Mouse (Mus musculus): ENCODE measurements around the gene Slc35b2.
A peak's percentile ranks its signal among the peaks of the same experiment; 100 is the strongest.

The Slc35b2 gene

DNA sequence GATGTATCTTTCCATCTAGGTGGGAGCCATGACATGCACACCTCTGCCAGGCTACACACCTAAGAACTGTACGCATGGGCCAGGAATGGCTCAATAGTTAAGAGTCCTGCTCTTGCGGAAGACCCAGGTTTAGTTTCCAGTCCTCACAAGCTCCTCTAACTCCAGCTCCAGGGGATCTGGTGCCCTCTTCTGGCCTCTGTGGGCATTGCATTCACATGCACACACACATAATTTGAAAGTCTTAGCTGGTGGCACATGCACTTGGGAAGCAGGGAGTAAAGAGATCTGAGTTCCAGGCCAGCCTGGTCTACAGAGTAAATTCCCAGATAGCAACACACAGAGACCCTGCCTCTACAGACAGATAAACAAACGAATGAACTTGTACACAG is 22.8 kb downstream of the Slc35b2 start:
- peak in 1 of 2 experiments; percentile 50 for DNase-seq

DNA sequence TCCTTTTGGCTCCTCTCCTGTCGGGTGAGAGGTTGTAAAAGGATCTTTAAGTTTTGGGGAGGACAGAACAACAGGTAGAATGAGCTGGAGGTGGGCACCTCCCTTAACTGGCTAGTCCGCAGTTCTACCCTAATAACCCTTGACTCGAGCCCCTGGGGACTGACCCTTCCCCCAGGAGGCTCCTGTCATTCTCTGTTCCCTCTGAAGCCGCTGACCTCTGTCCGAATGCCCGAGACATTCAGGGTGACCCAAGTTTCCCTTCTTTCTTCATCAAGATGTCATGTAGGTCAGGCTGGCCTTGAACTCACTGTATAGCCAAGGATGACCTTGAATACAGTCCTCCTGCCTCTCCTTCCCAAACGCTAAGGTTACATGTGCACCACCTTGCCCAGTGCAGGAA is 24.7 kb downstream of the Slc35b2 start:
- no peak for DNase-seq

DNA sequence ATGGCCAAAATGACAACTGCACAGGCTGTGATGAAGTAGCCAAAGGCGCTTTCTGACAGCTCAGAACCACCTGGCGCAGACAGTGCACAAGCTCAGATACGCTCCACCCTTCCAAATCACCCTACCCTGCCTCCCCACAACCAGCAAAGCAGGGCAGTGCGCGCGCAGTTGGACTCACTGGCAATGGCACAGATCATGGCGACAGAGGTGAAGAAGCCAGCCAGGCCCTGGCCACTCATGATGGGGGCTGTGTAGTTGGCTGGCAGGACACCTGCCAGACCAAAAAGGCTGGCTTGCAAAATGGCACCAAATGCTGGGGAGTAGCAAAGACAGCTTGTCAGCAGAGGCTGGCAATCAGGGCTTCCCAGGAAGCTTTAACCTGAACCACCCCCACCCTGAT is 25.6 kb downstream of the Slc35b2 start:
- DNase-seq, result no peak

DNA sequence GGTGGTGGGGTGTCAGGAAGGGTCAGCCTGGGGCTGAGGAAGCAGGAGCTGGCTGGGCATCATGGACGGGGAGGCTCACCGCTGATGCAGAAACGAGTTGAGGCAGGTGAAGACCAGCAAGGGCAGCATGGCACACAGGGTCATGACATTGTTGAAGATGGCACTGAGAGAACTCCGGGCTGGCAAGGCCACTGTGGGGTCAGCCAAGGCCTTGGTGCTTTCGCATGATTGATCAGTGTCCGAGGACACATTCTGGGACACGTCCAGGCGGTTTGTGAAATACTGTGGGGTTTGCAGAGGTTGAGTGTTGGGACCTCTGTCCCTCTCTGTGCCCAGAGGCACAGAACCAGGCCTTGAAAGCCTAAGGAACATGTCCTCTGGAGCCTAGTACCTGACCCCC is 26.2 kb downstream of the Slc35b2 start:
- DNase-seq, result peak in 1 of 2 experiments; percentile 13

DNA sequence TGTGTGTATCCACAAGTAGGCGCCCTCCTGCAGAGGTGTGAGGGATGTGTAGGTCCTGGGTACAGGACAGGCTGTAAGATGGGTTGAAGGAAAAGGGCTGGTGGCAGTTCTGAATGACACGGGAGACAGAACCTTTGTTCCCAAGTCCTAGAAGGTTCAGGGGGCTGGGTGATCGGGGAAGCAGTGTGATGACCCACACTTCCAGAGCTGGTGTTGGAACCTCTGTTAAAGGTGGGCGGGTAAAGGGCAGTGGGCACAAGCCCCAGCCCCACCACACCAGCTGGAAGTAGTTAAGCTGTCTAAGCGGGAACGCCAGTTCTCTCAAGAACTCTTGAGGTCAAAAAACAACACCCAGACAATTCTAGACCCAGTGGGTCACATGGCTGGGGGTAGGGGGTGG is 26.7 kb downstream of the Slc35b2 start:
- DNase-seq, result peak in 1 of 2 experiments; percentile 14

DNA sequence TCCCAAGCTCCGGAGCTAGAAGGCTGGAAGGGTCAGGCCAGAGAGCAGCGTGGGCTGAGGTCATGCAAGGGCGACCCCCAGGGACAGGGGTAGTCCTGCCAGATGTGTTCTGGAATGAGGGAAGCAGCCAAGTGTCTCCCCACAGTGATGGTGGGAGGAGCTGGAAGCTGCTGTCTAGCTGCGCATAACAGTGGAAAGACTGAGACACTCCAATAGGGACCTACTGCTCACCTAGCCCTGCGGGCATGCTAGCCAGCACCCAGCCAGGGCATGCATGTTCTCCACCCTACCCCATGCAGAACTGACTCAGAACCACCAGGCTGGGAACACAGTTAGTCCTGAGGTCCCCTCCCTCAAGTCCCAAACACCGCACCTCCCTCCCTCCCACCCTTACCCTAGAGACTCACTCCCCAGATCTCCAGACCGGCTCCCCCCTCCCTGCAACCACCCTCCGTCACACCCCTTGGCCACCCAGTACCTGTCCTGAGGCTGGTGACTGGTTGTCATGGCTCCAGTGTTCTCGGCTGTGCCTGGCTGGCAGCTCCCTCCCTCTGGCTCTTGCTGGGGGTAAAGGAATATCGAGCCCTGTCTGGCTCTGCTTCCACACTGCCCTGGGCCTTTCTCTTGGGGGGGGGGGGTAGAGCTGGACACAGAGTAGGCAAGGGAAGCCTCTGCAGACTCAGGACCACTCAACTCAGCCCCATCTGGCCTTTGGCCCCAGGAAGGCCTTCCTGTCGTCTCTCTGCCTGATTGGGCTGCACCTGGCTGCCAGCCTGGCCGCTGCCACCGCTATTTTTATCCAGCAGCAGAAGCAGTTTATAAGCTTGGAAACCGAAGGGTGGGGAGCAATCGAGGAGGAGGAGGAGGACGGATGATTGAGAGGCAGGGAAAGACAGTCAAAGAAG is 28.3 kb downstream of the Slc35b2 start:
- DNase-seq, result peak; percentile 53 to 58

DNA sequence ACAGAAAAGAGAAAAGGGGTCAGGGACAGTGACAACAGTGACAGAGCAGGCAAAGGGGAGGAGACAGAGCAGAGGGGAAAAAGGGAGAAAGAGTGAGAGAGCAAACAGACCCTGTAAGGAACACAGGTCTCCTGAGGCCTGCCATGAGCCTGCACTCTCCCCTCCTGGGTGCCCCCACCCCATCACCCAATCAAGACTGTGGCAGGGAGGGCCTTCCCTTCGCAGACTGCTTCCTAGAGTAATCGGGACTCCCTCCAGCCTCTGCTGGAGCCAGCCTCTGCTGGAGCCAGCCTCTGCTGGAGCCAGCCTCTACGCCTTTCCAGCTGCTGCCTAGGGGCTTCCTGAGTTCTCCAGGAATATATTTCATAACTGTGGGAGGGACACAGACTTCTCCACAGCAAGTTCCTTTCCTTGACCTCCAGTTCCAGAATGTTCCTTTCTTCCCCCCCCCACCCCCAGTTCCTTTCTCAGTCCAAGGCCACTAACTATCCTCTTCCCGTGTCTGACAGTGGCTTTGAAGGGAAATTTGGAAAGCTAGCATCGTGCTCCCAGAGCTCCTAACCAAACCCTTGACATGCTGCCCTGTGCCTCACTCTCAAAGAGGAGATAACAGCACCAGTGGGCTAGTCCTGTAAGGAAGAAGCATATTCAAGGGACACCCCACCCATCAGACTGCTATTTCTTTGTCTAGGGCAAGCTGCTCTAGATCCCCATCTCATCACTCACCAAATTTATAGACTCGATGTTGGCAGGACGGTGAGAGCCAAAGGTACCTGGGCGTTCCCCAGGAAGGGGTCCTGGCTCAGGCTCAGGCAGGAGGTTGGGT is 29.1 kb downstream of the Slc35b2 start:
- DNase-seq, result peak; percentile 63 to 75

DNA sequence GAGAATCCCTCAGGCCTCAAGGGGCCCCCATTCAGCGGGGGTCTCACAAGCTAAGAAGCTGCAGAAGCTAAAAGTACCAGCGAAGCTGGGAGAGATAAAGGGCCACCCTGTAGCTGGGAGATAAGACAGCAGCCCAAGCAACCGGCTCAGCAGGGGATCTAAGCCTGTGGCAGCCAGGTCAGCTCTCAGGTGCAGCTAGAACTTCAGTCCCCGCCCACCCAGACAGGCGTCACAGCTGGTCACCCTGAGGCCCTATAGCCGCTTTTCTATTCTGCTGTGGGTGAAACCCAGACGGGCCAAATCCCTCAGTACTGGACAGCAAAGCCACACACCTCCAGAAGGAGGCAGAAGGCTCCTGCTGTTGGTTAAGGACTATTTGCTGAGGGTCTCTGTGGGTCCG is 29.8 kb downstream of the Slc35b2 start:
- DNase-seq, result peak; percentile 55 to 60

DNA sequence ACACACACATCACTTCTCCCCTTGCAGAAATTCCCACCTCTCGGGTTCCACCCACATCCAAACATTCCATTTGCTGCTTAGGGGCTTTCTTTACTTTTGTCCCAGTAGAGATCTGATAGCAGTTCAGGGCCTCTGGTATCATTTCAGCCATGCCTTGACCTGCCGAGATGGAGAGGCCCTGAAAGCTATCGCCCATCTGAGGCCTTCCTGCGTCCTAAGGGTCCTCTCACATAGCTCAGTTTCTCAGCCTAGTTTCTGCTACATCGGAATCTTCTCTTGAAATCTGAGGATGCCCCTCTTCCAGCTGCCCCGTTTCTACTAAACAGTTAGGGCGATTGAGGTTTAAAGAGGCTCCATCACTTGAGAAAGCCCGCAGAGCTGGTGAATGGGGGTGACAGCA is 30.5 kb downstream of the Slc35b2 start:
- peak in 1 of 2 experiments; percentile 1 for DNase-seq

DNA sequence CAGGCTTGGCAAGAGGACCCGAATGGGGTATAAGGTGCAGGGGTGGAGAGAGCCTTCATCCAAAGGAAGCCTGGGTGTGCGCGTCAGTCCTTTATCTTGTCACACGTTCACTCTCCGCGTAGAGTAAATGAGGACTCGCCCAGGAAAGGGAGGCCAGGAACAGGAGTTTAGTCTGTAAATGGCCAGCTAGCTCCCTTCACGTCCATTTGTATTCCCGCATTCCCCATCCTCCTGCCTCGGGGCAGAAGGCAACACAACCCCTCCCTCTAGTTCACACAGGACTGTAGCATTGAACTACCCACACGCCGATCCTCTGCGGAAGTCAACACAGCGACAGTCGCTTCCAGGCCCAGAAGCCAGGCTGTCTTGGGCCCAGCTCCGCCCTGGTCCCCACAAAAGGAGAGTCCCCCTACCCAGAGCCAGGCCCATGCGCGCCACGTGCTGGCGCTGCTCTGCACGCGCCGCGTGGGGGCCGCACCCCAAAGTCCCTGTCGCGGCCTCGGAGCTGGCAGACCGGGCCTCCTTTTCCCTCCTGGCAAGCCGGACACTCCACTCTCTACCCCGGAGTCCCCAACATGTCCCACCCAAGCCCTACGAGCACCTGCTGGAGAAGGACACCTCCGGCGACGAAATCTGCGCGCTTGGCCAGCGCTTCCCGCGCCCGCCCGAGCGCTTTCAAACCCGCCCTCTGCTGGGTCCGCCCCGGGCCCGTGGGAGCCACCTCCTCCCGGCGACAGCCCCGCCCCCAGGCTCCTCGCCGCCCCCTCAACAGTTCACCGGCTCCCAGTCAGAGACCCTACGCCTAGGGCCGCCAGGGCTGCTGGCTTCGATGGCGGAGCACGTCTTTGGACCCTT is 31.4 kb downstream of the Slc35b2 start:
- DNase-seq, result peak; percentile 81 to 89

DNA sequence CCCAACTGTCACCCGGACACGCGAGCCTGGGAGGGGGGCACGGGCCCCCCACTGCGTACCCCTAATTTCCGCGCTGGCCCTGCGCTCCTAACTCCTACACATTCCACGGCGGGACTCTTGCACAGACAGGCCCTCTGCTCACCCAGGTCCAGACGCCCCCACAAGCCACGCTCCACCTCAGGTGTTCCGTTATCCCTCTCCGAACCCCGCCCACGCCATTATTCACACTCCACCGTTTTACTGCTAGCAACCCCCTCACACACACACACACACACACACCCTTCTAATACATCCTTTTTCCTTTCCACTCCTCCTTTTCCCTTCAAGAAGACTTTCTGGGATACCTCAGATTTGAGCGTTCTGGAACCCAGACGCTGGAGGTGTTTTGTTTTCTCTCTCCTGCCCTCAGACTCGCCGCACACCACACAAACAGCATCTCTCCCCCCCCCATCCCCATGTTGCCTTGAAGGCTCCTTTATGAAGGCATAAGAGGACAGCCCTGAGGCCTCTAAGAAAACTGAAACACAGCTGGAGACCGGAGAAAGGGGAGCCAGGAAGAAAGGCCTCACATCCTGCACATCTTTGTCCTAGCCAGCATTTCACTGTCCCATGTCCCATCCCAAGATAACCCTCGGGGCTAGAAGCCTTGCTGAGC is 32.2 kb downstream of the Slc35b2 start:
- peak in 1 of 2 experiments; percentile 43 for DNase-seq

DNA sequence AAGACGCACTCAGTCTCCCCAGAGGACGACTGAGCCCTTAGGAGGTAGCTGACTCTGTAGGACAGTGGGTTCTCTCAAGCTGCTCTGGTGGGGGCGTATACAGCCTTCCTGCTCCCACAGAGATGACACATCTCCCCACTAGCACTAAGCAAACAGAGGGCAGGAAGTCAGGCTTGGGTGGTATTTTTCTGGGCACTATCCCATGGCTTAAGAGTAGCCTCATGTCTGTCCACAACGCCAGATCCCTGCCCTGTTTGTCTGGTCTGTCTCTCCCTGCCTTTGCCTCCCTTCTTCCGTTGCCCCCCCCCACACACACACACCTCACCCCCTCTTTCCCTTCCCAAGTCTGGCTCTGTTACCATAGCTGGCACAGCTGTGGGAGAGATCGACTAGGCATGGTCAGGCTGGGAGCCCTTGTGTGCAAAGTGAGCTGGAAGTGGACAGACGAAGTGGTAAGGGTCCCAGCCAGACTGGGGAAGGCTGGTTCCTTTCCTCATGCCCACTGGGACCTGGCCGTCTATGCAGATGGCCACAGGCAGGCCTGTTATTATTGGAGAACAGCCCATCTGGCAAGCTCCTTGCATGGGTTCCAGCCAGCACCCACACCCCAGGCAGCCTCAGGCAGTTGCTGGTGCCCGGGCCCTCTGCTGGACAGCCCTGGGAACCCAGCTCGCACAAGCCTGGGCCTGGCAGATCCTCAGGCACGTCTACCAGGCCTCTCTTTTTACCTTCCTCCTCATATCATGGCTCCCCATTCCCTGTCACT is 33.1 kb downstream of the Slc35b2 start:
- peak; percentile 89 to 90 for DNase-seq

DNA sequence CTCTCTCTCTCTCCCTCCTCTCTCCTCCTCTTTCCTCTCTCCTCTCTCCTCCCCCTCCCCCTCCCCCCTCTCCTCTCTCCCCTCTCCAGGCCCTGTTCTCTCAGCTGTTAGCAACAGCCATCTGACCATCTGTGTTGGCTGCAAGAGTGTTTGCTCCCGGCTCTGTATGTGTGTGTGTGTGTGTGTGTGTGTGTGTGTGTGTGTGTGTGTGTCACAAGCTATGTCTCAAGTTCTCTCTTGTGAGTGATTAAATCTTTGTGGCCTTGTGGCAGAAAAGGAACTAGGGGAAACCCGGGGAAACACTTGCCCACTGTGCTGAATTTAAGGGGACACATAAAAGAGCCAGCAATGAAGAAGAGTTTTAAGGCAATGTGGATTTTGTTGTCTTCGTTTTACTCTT is 34.1 kb downstream of the Slc35b2 start:
- DNase-seq, result peak; percentile 45 to 47

DNA sequence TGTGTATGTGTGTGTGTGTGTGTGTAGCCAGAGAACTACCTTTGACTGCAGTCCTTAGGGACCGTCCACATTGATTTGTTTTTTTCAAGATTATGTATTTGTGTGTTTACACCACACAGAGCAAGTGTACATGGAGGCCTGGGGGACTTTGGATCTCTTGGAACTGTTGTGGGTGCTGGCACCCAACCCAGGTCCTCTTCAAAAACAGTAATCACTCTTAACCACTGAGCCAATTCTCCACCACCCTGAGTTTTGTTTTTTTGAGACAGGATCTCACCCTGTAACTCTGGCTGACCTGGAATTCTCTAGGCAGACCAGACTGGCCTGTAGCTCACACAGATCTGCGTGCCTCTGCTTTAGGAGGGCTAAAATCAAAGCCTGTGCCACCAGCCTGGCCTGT is 34.7 kb downstream of the Slc35b2 start:
- no peak for DNase-seq

DNA sequence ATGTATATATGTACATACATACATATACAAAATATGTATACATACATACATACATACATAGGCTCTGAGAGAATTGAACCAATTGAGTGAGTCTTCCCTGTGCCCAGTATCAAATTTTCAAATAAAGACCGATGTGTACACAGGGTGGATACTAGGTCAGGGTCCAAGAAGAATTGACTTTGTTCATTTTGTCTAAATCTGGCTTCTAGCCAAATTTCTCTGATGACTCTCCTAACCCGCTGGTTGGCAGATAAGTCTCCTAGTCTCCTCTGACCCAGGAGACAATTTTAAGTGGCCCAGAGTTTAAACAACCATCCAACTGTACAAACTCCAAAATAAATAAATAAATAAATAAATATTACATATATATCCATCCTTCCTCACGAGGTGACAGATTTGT is 35.2 kb downstream of the Slc35b2 start:
- DNase-seq, result no peak

DNA sequence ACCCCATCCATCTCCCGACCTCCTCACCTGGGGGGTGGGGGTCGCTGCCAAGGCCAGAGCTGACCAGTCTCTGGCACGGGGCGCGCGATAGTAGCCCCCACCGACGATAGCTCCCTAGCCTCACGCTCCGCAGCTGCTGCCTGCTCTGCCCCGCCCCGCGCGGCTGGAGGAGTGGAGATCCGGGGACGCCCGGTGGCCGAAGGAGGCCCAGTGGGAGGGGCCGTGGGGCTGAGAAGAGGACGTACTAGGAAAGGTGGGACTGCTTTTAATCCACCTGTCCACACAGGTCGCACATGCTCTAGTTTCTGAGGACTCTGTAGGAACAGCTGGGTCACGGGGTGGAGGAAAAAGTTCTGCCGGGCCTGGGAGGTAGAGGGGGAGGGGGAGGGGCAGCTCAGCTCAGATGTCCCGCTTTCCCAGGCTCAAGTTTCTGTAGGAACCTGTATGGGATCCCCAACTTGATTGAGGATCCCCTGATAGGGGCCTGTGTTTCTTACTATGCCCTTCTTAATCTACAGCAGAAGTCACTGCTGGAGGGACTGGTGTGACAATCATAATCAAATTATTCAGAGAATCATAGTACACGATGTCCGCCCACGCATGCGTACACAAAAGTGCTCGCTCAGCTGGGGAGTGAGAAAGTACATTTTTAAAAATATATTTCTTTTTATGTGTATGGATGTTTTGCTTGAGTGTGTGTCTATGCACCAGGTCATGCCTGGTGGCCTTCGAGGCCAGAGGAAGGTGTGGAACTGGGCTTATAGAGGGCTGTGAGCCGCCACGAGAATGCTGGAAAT is 36.0 kb downstream of the Slc35b2 start, which contains the start of gene Slc29a1:
TSS of gene Slc29a1 (minus strand) at position 161 of the 797 bp plus-strand sequence.
- peak; percentile 74 to 86 for DNase-seq

DNA sequence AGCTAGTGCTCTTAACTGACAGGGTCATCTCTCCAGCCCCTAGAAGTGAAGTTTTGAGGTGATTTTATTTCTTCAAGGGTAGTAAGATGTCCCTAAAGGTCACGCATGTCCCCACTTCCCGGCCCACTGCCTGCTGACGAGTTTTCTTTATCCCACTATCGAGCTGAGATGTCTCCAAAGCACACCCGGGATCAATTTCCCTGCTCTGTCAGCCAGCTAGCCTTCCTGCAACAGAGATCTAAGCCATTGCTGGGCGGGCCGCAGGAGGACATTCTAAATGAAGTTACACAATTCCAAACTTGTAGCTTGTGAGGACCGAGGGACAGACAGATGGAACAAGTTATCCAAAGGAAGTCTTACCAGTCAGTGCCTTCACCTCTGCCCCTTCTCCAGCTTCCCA is 36.6 kb downstream of the Slc35b2 start:
- no peak for DNase-seq

DNA sequence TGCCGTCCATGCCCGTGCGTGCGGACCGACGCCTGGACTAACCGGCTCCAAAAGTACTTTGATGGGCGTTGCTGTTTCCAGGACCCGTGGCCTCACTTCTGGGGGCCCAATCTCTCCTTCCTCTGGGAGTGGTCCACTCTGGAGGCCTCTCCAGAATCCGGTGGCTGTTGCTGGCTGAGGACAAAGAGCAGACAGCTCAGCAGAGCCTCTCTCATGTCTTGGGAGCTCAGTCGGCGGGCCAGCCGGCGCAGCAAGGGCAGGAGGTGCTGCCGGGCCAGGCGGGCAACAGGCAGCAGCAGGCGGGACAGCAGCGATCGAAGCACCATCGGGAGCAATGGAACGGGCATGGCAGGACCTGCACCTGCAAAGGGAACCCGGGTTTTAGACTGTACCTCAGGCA is 37.7 kb downstream of the Slc35b2 start:
- no peak for DNase-seq

DNA sequence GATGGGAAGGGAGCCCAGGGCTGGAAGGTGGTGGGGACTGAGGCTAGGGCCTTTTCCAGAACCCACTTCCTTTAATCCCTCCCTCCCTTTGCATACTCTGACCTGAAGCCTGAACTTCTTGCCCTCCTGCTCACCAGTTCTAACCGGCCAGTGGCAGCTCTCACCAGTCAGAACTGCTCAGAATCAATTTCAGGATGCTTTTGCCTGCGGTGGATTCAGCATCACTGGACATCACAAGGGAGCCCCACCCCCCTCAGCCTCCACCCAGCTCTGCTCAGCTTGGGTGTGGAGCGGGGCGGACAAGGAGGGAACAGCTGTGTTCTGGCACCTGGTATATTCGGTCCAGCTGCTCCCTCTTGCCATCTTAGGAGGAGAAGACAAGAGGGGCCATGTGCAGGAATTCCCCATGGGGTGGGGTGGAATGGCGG is 38.2 kb downstream of the Slc35b2 start, which contains the start of gene Mymx:
TSS of gene Mymx (minus strand) at position 226 of the 428 bp plus-strand sequence.
- peak; percentile 61 to 71 for DNase-seq

DNA sequence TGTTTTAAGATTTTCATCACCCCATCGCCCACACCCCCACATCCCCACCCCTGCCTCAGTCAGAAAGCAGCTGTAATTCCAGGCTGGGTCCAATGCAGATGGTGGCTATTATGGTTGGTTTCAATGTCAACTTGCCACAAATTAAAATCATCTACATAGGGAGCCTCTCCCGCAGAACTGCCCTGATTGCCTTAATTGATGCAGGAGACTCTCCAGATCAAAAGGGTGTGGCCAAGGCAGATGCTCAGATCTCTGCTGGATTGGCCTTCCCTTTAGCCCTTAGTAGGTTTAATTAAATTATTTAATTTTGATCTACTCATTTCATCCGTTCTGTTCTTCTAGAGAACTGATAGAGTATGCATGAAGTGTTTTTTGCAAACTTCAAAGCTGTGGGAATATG is 39.3 kb downstream of the Slc35b2 start:
- DNase-seq, result no peak
